Mouse (Mus musculus) CD4-positive helper T cell, adult 2 months (primary cell): ENCODE results near the gene Mybphl.

ENCODE experiments used
- DNase-seq: peaks from one replicate; pipeline ENCODE4 v3.0.0-alpha.2; 2012; ENCODE audit warnings: low read depth, missing footprints, low spot score

Mybphl gene

DNA sequence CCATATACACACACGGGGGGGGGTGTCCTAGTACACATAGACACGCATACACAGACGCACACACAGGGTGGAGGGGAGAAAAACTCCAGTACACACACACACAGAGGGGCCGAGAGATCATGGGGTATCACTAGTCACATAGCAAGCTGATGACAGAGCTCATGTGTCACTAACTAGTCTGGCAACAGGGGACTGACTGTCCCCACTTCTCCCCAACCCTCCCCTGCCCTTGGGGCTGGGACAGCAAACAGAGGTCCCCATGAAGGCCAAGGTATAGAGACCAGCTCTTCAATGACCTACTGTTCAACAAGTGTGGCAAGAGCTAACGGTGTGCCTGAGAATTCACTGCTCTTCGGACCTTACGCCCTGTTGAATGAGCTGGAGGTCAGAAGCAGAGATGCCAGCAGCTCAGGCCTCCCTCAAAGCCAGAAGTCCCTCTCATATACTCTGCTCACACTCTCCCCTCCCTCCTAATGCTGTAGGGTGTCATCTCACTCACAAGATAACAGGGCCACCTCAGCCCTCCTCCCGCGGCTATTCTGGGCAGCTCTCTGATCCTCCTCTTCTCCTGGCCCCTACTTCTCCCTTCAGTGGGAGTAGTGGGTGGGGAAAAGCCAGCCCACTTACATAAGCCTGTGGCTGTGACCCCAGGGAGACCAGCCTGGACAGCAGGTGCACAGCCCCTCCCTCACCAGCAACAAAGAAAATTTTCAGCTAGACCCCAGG is at the start of gene Mybphl:
TSS of gene Mybphl (plus strand) at position 642 of the 726 bp plus-strand sequence.
- no peak for DNase-seq

- no peak for DNase-seq
Observed at GRCm38 (mm10) chr3:108318517-108318916, 46.2 kb upstream of the Mybphl start.

DNA sequence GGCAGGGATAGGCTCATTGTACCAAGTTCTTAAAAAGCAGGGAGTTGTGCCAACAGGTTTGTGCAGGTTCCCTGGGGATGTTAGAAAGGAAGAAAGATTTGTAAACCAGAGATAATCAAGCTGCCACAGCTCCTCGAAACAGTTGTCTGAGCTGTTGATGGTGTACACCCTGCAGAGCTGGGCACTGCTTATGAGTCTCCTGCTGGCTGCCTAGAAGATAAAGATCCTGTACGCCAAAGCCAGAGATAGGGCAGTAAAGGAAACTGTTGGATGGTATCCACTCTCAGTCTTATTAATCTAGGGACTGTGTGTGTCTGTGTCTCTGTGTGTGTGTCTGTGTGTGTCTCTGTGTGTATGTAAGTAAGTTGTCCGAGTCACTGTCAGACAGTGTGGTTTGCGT is 43.0 kb upstream of the Mybphl start:
- DNase-seq = no peak

- no peak for DNase-seq
Observed at GRCm38 (mm10) chr3:108322136-108322535, 42.6 kb upstream of the Mybphl start.

GRCm38 (mm10) chr3:108322962-108323361 is 41.7 kb upstream of the Mybphl start:
- DNase-seq = no peak

GRCm38 (mm10) chr3:108324837-108325236 is 39.9 kb upstream of the Mybphl start:
- no peak for DNase-seq

- DNase-seq = no peak
Observed at GRCm38 (mm10) chr3:108325521-108325920, 39.2 kb upstream of the Mybphl start.

- DNase-seq = no peak
Observed at GRCm38 (mm10) chr3:108327275-108327674, 37.4 kb upstream of the Mybphl start.

GRCm38 (mm10) chr3:108327916-108328315 is 36.8 kb upstream of the Mybphl start:
- no peak for DNase-seq

DNA sequence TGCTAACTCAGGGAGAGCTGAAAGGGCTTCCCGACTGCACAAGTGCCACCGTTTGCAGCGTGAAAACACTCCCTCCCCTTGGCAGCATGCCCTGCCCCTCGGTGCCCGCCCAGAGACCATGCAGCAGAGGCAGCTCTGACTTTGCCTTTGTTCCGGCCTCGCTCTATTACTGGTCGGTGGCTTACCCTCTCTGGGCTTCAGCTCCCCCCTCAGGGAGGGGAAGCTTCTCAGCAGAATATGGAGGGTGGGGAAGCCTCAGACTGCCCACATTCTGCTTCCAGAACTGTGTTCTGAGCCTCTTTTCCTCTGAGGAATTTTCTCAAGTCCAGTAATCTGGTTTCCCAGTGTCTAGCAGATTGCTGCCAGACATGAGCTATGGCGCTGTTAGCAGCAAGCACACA is 36.3 kb upstream of the Mybphl start:
- DNase-seq = no peak

GRCm38 (mm10) chr3:108330812-108331211 is 33.9 kb upstream of the Mybphl start:
- DNase-seq = no peak

GRCm38 (mm10) chr3:108336878-108337277 is 27.8 kb upstream of the Mybphl start:
- DNase-seq = no peak

DNA sequence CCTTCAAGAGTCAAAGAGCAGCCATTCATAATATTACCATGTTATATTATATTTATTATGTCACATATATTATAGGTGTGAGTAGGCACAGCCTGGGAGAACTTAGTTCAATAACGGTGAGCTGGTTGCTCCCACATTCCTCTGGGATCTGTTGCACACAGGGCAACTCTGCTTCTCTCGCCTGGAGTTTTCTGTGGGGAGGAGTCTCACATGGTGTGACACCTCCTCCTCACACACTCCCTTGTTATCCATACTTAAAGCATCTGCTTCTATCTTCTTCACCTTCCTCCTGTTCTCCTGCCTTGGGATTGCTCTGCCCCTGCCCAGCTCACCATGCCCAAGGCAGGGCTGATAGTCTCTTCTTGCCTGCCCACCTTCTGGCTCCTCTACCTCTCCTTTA is 23.7 kb upstream of the Mybphl start:
- DNase-seq = no peak

DNA sequence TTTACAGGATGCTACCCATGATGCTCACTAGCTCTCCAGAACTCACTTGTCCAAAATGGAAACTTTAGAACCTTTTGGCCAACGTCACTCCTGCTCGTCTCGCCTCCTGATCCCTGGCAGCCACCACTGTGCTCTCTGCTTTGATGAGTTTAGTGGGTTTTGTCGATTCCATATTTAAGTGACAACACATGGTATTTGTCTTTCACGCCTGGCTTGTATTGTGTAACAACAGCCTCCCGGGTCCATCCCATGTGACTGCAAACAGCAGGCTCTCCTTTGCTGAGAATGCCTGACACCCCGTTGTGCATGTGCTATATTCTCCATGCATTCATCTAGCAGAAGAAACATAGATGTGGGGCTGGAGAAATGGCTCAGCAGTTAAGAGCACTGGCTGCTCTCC is 22.5 kb upstream of the Mybphl start:
- no peak for DNase-seq

DNA sequence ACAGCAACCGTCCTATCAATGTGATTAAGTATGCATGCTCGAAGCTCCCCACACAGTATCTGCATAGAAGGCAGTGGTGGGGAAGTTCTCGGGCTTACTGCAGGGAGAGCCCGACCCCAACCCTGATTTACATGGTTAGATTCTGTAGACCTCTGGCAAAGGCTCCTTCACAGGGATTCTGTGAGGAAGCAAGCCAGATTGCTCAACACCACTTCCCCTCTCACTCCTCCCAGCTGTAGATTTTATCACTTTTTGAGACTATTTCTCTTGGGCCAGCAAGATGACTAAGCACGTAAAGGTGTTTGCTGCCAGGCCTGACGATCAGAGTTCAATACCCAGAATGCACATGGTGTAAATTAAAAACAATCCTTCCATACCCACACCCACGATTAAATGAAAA is 18.9 kb upstream of the Mybphl start:
- DNase-seq = no peak

DNA sequence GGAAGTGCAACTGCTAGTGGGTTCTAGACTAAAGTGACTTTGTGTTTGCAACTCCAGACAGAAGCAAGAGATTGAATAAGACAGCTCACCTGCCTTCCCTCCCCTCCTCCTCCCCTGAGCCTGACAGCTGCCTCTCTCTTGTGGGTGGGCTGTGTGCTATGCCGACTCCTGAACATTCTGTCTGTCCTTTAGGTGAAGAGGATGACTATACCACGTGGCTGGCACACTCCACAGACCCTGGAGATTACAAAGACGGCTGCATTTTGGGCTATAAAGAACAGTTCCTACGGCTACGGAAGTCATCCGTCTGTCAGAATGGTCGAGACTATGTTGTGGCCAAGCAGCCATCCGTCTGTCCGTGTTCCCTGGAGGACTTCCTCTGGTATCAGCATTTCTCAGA is 16.3 kb upstream of the Mybphl start:
- no peak for DNase-seq

GRCm38 (mm10) chr3:108355245-108355644 is 9.5 kb upstream of the Mybphl start:
- DNase-seq = no peak

DNA sequence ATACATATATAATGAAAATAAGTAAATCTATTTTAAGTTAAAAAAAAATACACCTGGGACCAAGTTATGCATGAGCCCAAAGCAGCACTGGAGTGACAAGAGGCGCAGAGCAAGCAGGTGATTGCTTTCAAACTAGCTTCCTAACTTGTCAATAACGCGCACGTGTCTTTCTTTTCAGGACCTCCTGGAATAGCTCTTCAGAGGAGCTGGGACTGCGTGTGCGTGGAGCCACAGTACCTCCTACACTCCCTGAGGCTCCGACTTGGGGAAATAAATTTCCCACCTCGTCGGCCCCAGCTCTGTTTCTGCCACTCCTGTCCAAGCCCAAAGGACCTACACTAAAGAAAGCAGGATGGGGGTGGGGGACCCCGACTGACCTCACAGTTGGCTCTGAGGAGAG is 7.7 kb upstream of the Mybphl start:
- DNase-seq = no peak

- DNase-seq = no peak
Observed at GRCm38 (mm10) chr3:108358445-108358844, 6.3 kb upstream of the Mybphl start.

GRCm38 (mm10) chr3:108360894-108361293 is 3.8 kb upstream of the Mybphl start:
- DNase-seq = no peak

DNA sequence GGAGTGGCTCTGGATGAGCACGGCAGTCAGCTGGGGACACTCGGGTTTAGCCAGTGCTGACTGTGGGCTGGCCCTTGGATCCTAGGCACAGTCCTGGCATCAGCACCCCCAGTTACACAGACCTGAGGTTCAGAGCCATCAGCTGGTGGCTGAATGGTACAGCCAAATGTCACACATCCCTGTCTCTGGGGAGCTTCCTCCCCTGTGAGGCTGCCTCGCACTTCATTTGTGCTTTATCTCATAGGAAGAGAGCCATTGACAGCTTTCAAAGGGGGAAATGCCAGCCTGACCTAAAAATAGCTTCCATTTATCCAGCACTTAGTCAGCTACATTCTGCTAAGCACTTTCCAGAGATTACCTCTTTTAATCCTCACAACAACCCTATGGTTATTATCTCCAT is 1.1 kb upstream of the Mybphl start:
- no peak for DNase-seq

DNA sequence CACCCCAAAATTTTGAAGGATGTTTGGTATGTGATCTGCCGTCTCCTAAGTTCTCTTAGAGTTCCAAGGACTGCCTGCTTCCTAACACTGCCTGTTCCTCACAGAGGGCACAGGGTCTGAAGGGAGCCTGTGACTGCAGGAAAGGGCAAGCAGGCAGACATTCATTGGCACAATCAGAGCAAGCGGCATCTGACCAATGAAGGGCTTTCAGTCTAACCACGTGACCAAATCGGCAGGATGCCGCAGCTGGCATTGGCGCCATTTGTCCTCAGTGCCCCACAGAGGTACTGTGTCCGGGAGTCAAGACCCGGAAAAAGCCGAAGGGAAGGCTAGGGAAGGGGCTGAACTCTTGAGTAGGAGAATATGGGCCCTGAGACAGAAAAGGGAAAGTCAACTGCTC is 2.5 kb downstream of the Mybphl start:
- no peak for DNase-seq

DNA sequence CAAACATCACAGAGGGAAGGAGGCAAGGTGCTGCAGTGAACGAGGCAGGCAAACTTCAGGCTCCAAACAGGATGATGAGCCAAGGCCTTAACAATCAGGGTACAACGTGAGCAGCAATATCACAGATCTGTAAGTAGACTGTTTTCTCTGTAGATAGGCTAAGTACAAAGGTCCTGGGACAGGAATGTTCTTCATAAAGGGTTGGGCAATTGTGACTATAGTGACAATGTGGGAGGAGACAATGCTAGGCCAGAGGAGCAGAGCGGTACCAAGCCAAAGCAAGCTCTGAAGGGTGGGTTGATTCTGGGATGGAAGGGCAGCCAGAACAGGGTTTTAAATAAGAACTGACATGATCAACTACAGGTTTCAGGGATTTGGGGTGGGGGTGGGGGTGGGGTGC is 3.1 kb downstream of the Mybphl start:
- no peak for DNase-seq

GRCm38 (mm10) chr3:108368721-108369120 is 4.0 kb downstream of the Mybphl start:
- DNase-seq = no peak
